Mouse (Mus musculus): ENCODE results near the gene Defb42.

The Defb42 gene

GRCm38 (mm10) chr14:63046691-63047090, at the start of gene Defb42:
Gene Defb42 (plus strand): TSS chr14:63046991.
- DNase-seq (ENCODE audit: low read depth), result no peak

- DNase-seq (ENCODE audit: low read depth), result no peak
Measured at GRCm38 (mm10) chr14:62997777-62998176, 49.0 kb upstream of the Defb42 start, which contains the start of gene Defb47. Gene Defb47 (plus strand): TSS chr14:62998077.

GRCm38 (mm10) chr14:62998977-62999376, 47.8 kb upstream of the Defb42 start:
- peak; percentile 86 for DNase-seq (ENCODE audit: low read depth)

GRCm38 (mm10) chr14:63002588-63002987, 44.2 kb upstream of the Defb42 start:
- DNase-seq (ENCODE audit: low read depth), result no peak

GRCm38 (mm10) chr14:63011471-63011870, 35.3 kb upstream of the Defb42 start, which contains the start of gene Defb43:
Gene Defb43 (plus strand): TSS chr14:63011771.
- DNase-seq (ENCODE audit: low read depth), result no peak

- no peak for DNase-seq (ENCODE audit: low read depth)
Measured at GRCm38 (mm10) chr14:63013082-63013481, 33.7 kb upstream of the Defb42 start.

- DNase-seq (ENCODE audit: low read depth), result peak; percentile 21
Measured at GRCm38 (mm10) chr14:63014667-63015066, 32.1 kb upstream of the Defb42 start.

- DNase-seq (ENCODE audit: low read depth), result peak; percentile 30
Measured at GRCm38 (mm10) chr14:63020524-63021156, 26.2 kb upstream of the Defb42 start.

- DNase-seq (ENCODE audit: low read depth), result no peak
Measured at GRCm38 (mm10) chr14:63049910-63050370, 3.1 kb downstream of the Defb42 start, which contains the start of gene Defb30. Gene Defb30 (minus strand): TSS chr14:63049960.

- peak; percentile 73 for DNase-seq (ENCODE audit: low read depth)
Measured at GRCm38 (mm10) chr14:63050769-63051168, 4.0 kb downstream of the Defb42 start.

- DNase-seq (ENCODE audit: low read depth), result no peak
Measured at GRCm38 (mm10) chr14:63054729-63055128, 7.9 kb downstream of the Defb42 start.

- DNase-seq (ENCODE audit: low read depth), result no peak
Measured at GRCm38 (mm10) chr14:63060361-63060760, 13.6 kb downstream of the Defb42 start.

GRCm38 (mm10) chr14:63062184-63062583, 15.4 kb downstream of the Defb42 start:
- DNase-seq (ENCODE audit: low read depth), result no peak

- no peak for DNase-seq (ENCODE audit: low read depth)
Measured at GRCm38 (mm10) chr14:63065391-63065790, 18.6 kb downstream of the Defb42 start.

GRCm38 (mm10) chr14:63066630-63067310, 20.0 kb downstream of the Defb42 start:
- DNase-seq (ENCODE audit: low read depth), result peak; percentile 70

- no peak for DNase-seq (ENCODE audit: low read depth)
Measured at GRCm38 (mm10) chr14:63067708-63068107, 20.9 kb downstream of the Defb42 start.

Measured in 416B (cell line).